Mouse (Mus musculus): ENCODE data around the gene Cd2bp2. TPM values are rescaled to one million over a fixed set of nuclear protein-coding genes. Genes with fewer than 3 reads are reported as not detected.

Gene Cd2bp2
- polyA plus RNA-seq, 1 experiment from 2014 or later, result 91.6 TPM

DNA sequence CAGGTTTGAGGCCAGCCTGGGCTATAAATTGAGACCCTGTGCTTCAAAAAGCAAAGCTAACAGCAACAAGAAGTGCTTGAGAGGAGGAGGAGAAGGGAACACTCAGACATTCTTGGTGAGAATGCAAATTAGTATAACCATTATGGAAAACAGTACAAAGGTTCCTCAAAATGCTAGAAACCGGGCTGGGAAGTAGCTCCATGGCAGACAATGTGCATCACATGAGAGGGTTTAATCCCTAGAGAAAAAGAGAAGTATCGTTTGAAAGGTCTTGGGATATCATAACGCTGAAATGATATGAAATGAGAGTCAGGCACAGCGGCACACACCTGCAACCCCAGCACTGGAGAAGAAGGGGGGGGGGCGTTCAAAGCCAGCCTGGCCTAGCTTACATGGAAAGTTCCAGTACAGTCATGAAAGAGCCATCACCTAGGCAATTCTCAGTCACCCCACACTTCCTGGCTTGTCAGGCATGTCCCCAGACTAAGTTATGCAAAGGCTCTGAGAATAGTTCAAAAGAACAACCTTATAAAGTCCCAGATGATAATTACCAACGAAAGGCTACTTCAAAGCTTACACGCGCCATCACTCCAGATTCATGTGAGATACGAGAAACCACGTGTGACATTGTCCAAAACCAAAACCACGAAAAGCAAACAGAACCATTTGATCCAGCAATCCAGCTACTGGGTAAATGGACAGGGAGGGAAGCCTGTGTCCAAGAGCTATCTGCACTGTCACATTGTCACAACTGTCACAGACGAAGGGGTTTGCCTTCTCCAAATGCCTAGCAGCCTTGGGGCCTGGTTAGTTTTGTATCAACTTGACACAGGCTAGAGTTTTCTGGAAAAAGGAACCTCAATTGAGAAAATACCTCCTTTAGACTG, 30.0 kb downstream of the Cd2bp2 start:
- Histone ChIP-seq H3K4me3 (ENCODE audit: low read depth, low read length) (no peak overlapping the region), H3K9me3 (ENCODE audit: control insufficient read depth, low read length) (no peaks in the 10 kb centered on the region), H3K27ac (ENCODE audit: low read depth, low read length) (no peak overlapping the region), H3K4me2 (ENCODE audit: low read depth) (no peak overlapping the region), H3K9ac (ENCODE audit: low read length) (no peak overlapping the region), H3K4me1 (ENCODE audit: control insufficient read depth, insufficient read depth, low read length) (no peaks in the 10 kb centered on the region), H3K36me3 (ENCODE audit: control insufficient read depth, insufficient read depth, low read length) (no peaks in the 10 kb centered on the region), H3K27me3 (ENCODE audit: control insufficient read depth, insufficient read depth, low read length) (no peaks in the 10 kb centered on the region)
- WGBS, result 90% methylated on average over 12 of the region's 12 CpGs
- no peak for DNase-seq (ENCODE audit: low spot score)
- no peak for ATAC-seq (ENCODE audit: insufficient read depth, low FRiP score, low TSS enrichment)

DNA sequence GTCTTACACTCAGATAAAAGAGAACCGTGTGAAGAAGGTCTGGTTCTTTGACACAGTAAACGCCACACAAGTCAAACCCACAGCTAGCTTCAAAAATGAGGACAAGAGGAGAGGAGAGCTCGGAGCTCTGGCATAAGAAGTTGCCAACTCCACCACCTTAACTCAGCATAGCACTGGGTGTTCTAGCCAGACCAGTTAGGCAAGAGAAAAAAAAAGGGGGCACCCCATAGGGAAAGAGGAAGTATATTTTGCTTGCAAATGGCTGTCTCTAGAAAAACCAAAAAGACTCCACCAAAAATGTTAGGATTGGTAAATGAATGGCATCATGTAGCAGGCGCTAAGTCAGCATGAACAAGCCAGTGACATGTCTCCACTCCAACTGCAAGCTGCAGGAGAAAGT, 31.8 kb downstream of the Cd2bp2 start:
- Histone ChIP-seq H3K27me3 (ENCODE audit: control insufficient read depth, insufficient read depth, low read length) (no peaks in the 10 kb centered on the region), H3K9me3 (ENCODE audit: control insufficient read depth, low read length) (no peaks in the 10 kb centered on the region), H3K36me3 (ENCODE audit: control insufficient read depth, insufficient read depth, low read length) (no peaks in the 10 kb centered on the region), H3K4me3 (ENCODE audit: low read depth, low read length) (no peak overlapping the region), H3K27ac (ENCODE audit: low read depth, low read length) (no peak overlapping the region), H3K4me2 (ENCODE audit: low read depth) (no peak overlapping the region), H3K9ac (ENCODE audit: low read length) (no peak overlapping the region), H3K4me1 (ENCODE audit: control insufficient read depth, insufficient read depth, low read length) (no peaks in the 10 kb centered on the region)
- 87% methylated on average over 4 of the region's 4 CpGs for WGBS
- no peak for DNase-seq (ENCODE audit: low spot score)
- ATAC-seq (ENCODE audit: insufficient read depth, low FRiP score, low TSS enrichment), result no peak

- WGBS, result 80% methylated on average over 5 of the region's 5 CpGs
- no peak overlapping the region for H3K4me2 ChIP-seq (ENCODE audit: low read depth)
- no peak for DNase-seq (ENCODE audit: low spot score)
- H3K9me3 ChIP-seq (ENCODE audit: control insufficient read depth, low read length), result no peaks in the 10 kb centered on the region
- H3K27ac ChIP-seq (ENCODE audit: low read depth, low read length), result no peak overlapping the region
- no peaks in the 10 kb centered on the region for H3K27me3 ChIP-seq (ENCODE audit: control insufficient read depth, insufficient read depth, low read length)
- no peaks in the 10 kb centered on the region for H3K4me1 ChIP-seq (ENCODE audit: control insufficient read depth, insufficient read depth, low read length)
- no peak overlapping the region for H3K4me3 ChIP-seq (ENCODE audit: low read depth, low read length)
- ATAC-seq (ENCODE audit: insufficient read depth, low FRiP score, low TSS enrichment), result no peak
- no peak overlapping the region for H3K9ac ChIP-seq (ENCODE audit: low read length)
- H3K36me3 ChIP-seq (ENCODE audit: control insufficient read depth, insufficient read depth, low read length), result no peaks in the 10 kb centered on the region
Measured at GRCm38 (mm10) chr7:127162546-127162945, 33.3 kb downstream of the Cd2bp2 start.

DNA sequence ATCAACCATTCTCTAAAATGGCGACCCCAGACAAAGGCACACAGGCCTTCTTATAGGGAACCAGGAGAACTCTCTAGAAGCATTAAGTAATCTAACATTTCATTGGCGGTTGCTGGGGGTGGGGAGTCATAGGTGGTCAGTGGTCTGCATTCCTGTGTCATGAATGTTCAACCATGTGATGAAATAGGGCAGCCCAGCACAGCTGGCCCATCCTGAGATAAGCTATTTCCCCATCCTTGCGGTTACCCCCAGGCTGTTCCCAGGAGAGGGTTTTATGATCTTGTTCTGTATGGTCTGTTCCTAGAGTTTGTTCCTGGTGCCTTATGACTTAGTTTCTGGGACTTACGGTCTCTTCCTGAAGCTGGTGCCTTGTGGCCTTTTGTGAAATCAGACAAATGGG, 38.3 kb downstream of the Cd2bp2 start:
- no peaks in the 10 kb centered on the region for H3K36me3 ChIP-seq (ENCODE audit: control insufficient read depth, insufficient read depth, low read length)
- no peak overlapping the region for H3K9ac ChIP-seq (ENCODE audit: low read length)
- no peaks in the 10 kb centered on the region for H3K27me3 ChIP-seq (ENCODE audit: control insufficient read depth, insufficient read depth, low read length)
- WGBS, result 88% methylated on average over 4 of the region's 4 CpGs
- H3K4me1 ChIP-seq (ENCODE audit: control insufficient read depth, insufficient read depth, low read length), result no peaks in the 10 kb centered on the region
- DNase-seq (ENCODE audit: low spot score) (no peak), ATAC-seq (ENCODE audit: insufficient read depth, low FRiP score, low TSS enrichment) (no peak)
- no peaks in the 10 kb centered on the region for H3K9me3 ChIP-seq (ENCODE audit: control insufficient read depth, low read length)
- no peak overlapping the region for H3K4me2 ChIP-seq (ENCODE audit: low read depth)
- no peak overlapping the region for H3K27ac ChIP-seq (ENCODE audit: low read depth, low read length)
- no peak overlapping the region for H3K4me3 ChIP-seq (ENCODE audit: low read depth, low read length)

DNA sequence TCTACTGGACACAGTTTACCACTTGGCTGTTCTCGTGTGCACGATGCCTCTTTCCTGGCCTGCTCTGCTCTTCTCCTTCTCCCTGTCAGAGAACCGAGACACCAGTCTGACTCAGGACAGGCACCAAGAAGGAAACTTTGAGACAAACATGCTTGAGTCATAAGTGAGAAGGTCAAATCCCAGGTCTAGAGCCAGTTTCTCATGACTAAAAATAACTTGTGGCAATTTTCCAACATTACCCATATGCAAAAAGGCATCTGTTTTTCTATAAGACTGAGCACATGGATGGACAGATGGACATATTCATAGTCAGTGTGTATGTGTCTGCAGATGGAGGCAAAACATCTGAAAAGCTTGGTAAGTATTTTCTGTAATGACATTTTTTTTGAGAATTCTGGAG, 42.4 kb downstream of the Cd2bp2 start:
- Histone ChIP-seq H3K4me1 (ENCODE audit: control insufficient read depth, insufficient read depth, low read length) (no peaks in the 10 kb centered on the region), H3K36me3 (ENCODE audit: control insufficient read depth, insufficient read depth, low read length) (no peaks in the 10 kb centered on the region), H3K27ac (ENCODE audit: low read depth, low read length) (no peak overlapping the region), H3K4me3 (ENCODE audit: low read depth, low read length) (no peak overlapping the region), H3K9me3 (ENCODE audit: control insufficient read depth, low read length) (no peaks in the 10 kb centered on the region), H3K4me2 (ENCODE audit: low read depth) (no peak overlapping the region), H3K9ac (ENCODE audit: low read length) (no peak overlapping the region), H3K27me3 (ENCODE audit: control insufficient read depth, insufficient read depth, low read length) (no peaks in the 10 kb centered on the region)
- 92% methylated on average over 3 of the region's 3 CpGs for WGBS
- DNase-seq (ENCODE audit: low spot score) (no peak), ATAC-seq (ENCODE audit: insufficient read depth, low FRiP score, low TSS enrichment) (no peak)

- WGBS, result 89% methylated on average over 6 of the region's 6 CpGs
- no peak overlapping the region for H3K4me2 ChIP-seq (ENCODE audit: low read depth)
Measured at GRCm38 (mm10) chr7:127152464-127152863, 43.4 kb downstream of the Cd2bp2 start.

GRCm38 (mm10) chr7:127147901-127148300, 47.9 kb downstream of the Cd2bp2 start:
- DNase-seq (ENCODE audit: low spot score) (no peak), ATAC-seq (ENCODE audit: insufficient read depth, low FRiP score, low TSS enrichment) (no peak)
- Histone ChIP-seq H3K27me3 (ENCODE audit: control insufficient read depth, insufficient read depth, low read length) (no peaks in the 10 kb centered on the region), H3K27ac (ENCODE audit: low read depth, low read length) (no peak overlapping the region), H3K36me3 (ENCODE audit: control insufficient read depth, insufficient read depth, low read length) (no peaks in the 10 kb centered on the region), H3K9ac (ENCODE audit: low read length) (no peak overlapping the region), H3K4me2 (ENCODE audit: low read depth) (no peak overlapping the region), H3K4me3 (ENCODE audit: low read depth, low read length) (no peak overlapping the region), H3K4me1 (ENCODE audit: control insufficient read depth, insufficient read depth, low read length) (no peaks in the 10 kb centered on the region), H3K9me3 (ENCODE audit: control insufficient read depth, low read length) (no peaks in the 10 kb centered on the region)
- WGBS, result 70% methylated on average over 3 of the region's 3 CpGs

More at GRCm38 (mm10) chr7:127152464-127152863, 43.4 kb downstream of the Cd2bp2 start:
- H3K4me1 ChIP-seq (ENCODE audit: control insufficient read depth, insufficient read depth, low read length), result no peaks in the 10 kb centered on the region
- H3K27ac ChIP-seq (ENCODE audit: low read depth, low read length), result no peak overlapping the region
- DNase-seq (ENCODE audit: low spot score) (no peak), ATAC-seq (ENCODE audit: insufficient read depth, low FRiP score, low TSS enrichment) (no peak)
- no peaks in the 10 kb centered on the region for H3K9me3 ChIP-seq (ENCODE audit: control insufficient read depth, low read length)
- no peak overlapping the region for H3K4me3 ChIP-seq (ENCODE audit: low read depth, low read length)
- no peaks in the 10 kb centered on the region for H3K27me3 ChIP-seq (ENCODE audit: control insufficient read depth, insufficient read depth, low read length)
- no peaks in the 10 kb centered on the region for H3K36me3 ChIP-seq (ENCODE audit: control insufficient read depth, insufficient read depth, low read length)
- no peak overlapping the region for H3K9ac ChIP-seq (ENCODE audit: low read length)

DNA sequence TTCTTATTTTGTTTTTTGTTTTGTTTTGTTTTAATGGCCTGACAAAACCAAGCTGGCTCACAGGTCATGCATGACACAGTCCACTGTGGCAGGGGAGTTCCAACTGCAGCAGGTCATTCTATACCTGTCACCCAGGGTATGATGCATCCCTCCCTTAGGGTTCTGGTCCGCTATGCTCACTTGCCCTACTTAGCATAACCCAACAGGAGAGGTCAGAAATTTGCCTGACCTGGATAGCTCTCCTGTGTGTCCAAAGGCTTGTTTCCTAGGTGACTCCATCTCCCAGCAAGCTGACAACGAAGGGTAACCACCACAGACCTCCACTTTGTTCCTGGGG, 49.6 kb downstream of the Cd2bp2 start:
- H3K9me3 ChIP-seq (ENCODE audit: control insufficient read depth, low read length), result no peaks in the 10 kb centered on the region
- H3K4me2 ChIP-seq (ENCODE audit: low read depth), result no peak overlapping the region
- no peaks in the 10 kb centered on the region for H3K4me1 ChIP-seq (ENCODE audit: control insufficient read depth, insufficient read depth, low read length)
- no peak overlapping the region for H3K27ac ChIP-seq (ENCODE audit: low read depth, low read length)
- no peak overlapping the region for H3K4me3 ChIP-seq (ENCODE audit: low read depth, low read length)
- DNase-seq (ENCODE audit: low spot score) (no peak), ATAC-seq (ENCODE audit: insufficient read depth, low FRiP score, low TSS enrichment) (no peak)
- 66% methylated on average over 2 of the region's 2 CpGs for WGBS
- H3K27me3 ChIP-seq (ENCODE audit: control insufficient read depth, insufficient read depth, low read length), result no peaks in the 10 kb centered on the region
- no peak overlapping the region for H3K9ac ChIP-seq (ENCODE audit: low read length)
- no peaks in the 10 kb centered on the region for H3K36me3 ChIP-seq (ENCODE audit: control insufficient read depth, insufficient read depth, low read length)

Data from neural tube, embryonic 11.5 days (tissue).